Mouse (Mus musculus) spleen, adult 2 months (tissue): ENCODE data around the gene Il6ra.

Experiments
- CTCF ChIP-seq: fragments of 200-500 bp; IDR thresholded peaks from 2 replicates; pipeline ENCODE4 v1.5.1; 2011; ENCODE audit warnings: mild to moderate bottlenecking, inconsistent platforms; ENCODE audit not compliant: insufficient read depth, insufficient read length, insufficient replicate concordance; ENCODE audit errors: extremely low read depth
- POLR2A ChIP-seq: fragments of 200-500 bp; IDR thresholded peaks from 2 replicates; pipeline ENCODE4 v1.6.1; 2011; ENCODE audit warnings: low read depth, low read length, inconsistent platforms

DNA sequence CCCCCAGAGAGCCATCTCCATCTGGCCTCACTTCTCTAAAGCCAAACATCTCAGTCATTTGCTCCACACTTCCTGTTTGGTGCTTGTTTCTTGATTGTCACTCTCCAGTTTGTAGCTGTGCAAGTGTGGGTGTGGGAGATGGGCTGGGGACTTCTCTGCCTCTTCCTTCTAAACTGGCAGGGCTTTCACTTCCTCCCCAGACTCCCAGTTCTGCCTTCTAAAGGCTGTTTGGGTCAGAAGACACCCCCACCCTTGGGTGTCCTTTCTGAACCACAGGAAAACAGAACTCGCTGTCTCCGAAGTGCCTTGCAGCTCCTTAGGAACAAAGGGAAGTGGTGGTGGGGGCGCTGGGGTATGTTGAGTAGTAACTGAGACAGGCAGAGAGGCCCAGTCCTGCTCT is 1.8 kb downstream of the Il6ra start:
- TF ChIP-seq CTCF (no peak), POLR2A (no peak)
